Mouse (Mus musculus) liver, embryonic 16.5 days (tissue): ENCODE results near the gene Tmem252. TPM values are rescaled to one million over a fixed set of nuclear protein-coding genes. Genes with fewer than 3 reads are reported as not detected.

Source experiments
- ATAC-seq: fragments of 200-750 bp; cut with Nextera tagmentation; 2 replicates; pipeline ENCODE4 v1.8.0; 2017; ENCODE audit warnings: low read depth, mild to moderate bottlenecking, moderate number of reproducible peaks, moderate library complexity
- H3K27ac ChIP-seq: fragments of 300-500 bp; sonication (generic); 2 replicates; pipeline ENCODE4 v1.5.1; 2014; ENCODE audit warnings: mild to moderate bottlenecking, low read length
- H3K27me3 ChIP-seq: fragments of 300-500 bp; sonication (generic); 2 replicates; pipeline ENCODE4 v1.6.1; 2014; ENCODE audit warnings: low read depth, low read length, mixed read lengths; ENCODE audit not compliant: control insufficient read depth, insufficient read depth
- H3K36me3 ChIP-seq: fragments of 300-500 bp; sonication (generic); 2 replicates; pipeline ENCODE4 v1.6.1; 2014; ENCODE audit warnings: mild to moderate bottlenecking; ENCODE audit not compliant: control insufficient read depth, insufficient read depth
- H3K4me1 ChIP-seq: fragments of 300-500 bp; sonication (generic); 2 replicates; pipeline ENCODE4 v1.6.1; 2014; ENCODE audit warnings: low read depth, low read length, mixed read lengths; ENCODE audit not compliant: control insufficient read depth
- H3K4me2 ChIP-seq: fragments of 300-500 bp; sonication (generic); 2 replicates; pipeline ENCODE4 v1.6.1; 2014; ENCODE audit warnings: low read depth, low read length, mixed read lengths
- H3K4me3 ChIP-seq: fragments of 300-500 bp; sonication (generic); 2 replicates; pipeline ENCODE4 v1.5.1; 2014; ENCODE audit warnings: low read depth, mild to moderate bottlenecking, low read length
- H3K9ac ChIP-seq: fragments of 300-500 bp; sonication (generic); 2 replicates; pipeline ENCODE4 v1.6.1; 2014; ENCODE audit warnings: low read depth, low read length
- H3K9me3 ChIP-seq: fragments of 300-500 bp; sonication (generic); replicated peaks from 2 replicates; pipeline ENCODE4 v1.6.1; 2016; ENCODE audit warnings: low read length; ENCODE audit not compliant: control insufficient read depth
- WGBS: fragments of 180-500 bp; shearing (Covaris S2); extraction: QIAGEN DNeasy Blood & Tissue Kit; methylation state at CpG from one replicate; pipeline ENCODE4 v1.1.7; 2014; ENCODE audit not compliant: insufficient replicate concordance; 5-methylcytosine and 5-hydroxymethylcytosine counted together
- polyA plus RNA-seq: library from polyadenylated mRNA; unstranded; fragments of >200 nt; fragmentation: Nextera tagmentation; extraction: Ambion mirVana; gene quantifications from 2 replicates; pipeline ENCODE4 v1.2.1, GENCODE M21; 2015

Gene Tmem252
- polyA plus RNA-seq, 1 experiment from 2014 or later, result 0.20 TPM

GRCm38 (mm10) chr19:24671571-24671970 is 2.2 kb upstream of the Tmem252 start:
- Histone ChIP-seq H3K27me3 (no peaks in the 10 kb centered on the region), H3K36me3 (no peaks in the 10 kb centered on the region), H3K9ac (no peak overlapping the region), H3K9me3 (no peaks in the 10 kb centered on the region), H3K4me1 (no peaks in the 10 kb centered on the region), H3K27ac (no peak overlapping the region), H3K4me3 (no peak overlapping the region), H3K4me2 (no peak overlapping the region)
- 32% methylated on average over 3 of the region's 3 CpGs for WGBS
- ATAC-seq, result no peak

GRCm38 (mm10) chr19:24672366-24672960 is 1.3 kb upstream of the Tmem252 start:
- H3K27ac ChIP-seq, result no peak overlapping the region
- no peak for ATAC-seq

GRCm38 (mm10) chr19:24673331-24673730 is 477 bp upstream of the Tmem252 start:
- no peaks in the 10 kb centered on the region for H3K4me1 ChIP-seq
- no peaks in the 10 kb centered on the region for H3K9me3 ChIP-seq
- WGBS, result 65% methylated on average over 10 of the region's 10 CpGs
- H3K36me3 ChIP-seq, result no peaks in the 10 kb centered on the region
- H3K9ac ChIP-seq, result no peak overlapping the region
- no peak for ATAC-seq
- H3K27me3 ChIP-seq, result no peaks in the 10 kb centered on the region
- no peak overlapping the region for H3K27ac ChIP-seq
- no peak overlapping the region for H3K4me2 ChIP-seq
- no peak overlapping the region for H3K4me3 ChIP-seq

More at GRCm38 (mm10) chr19:24672366-24672960, 1.3 kb upstream of the Tmem252 start:
- H3K27me3 ChIP-seq, result no peaks in the 10 kb centered on the region
- H3K4me2 ChIP-seq, result no peak overlapping the region
- H3K4me1 ChIP-seq, result no peaks in the 10 kb centered on the region
- 42% methylated on average over 10 of the region's 10 CpGs for WGBS
- H3K4me3 ChIP-seq, result no peak overlapping the region
- H3K36me3 ChIP-seq, result no peaks in the 10 kb centered on the region
- H3K9me3 ChIP-seq, result no peaks in the 10 kb centered on the region
- H3K9ac ChIP-seq, result no peak overlapping the region

- no peaks in the 10 kb centered on the region for H3K9me3 ChIP-seq
- no peak overlapping the region for H3K9ac ChIP-seq
- H3K4me3 ChIP-seq, result no peak overlapping the region
- no peaks in the 10 kb centered on the region for H3K36me3 ChIP-seq
- 62% methylated on average over 7 of the region's 7 CpGs for WGBS
- no peak overlapping the region for H3K4me2 ChIP-seq
- ATAC-seq, result no peak
- H3K27me3 ChIP-seq, result no peaks in the 10 kb centered on the region
- no peaks in the 10 kb centered on the region for H3K4me1 ChIP-seq
- H3K27ac ChIP-seq, result no peak overlapping the region
These were observed 2.6 kb downstream of the Tmem252 start for GRCm38 (mm10) chr19:24676429-24676828.

- Histone ChIP-seq H3K36me3 (no peaks in the 10 kb centered on the region), H3K27ac (no peak overlapping the region), H3K27me3 (no peaks in the 10 kb centered on the region), H3K9me3 (no peaks in the 10 kb centered on the region), H3K4me2 (no peak overlapping the region), H3K9ac (no peak overlapping the region), H3K4me3 (no peak overlapping the region), H3K4me1 (no peaks in the 10 kb centered on the region)
- WGBS, result 58% methylated on average over 8 of the region's 8 CpGs
- no peak for ATAC-seq
These were observed 3.6 kb downstream of the Tmem252 start for GRCm38 (mm10) chr19:24677242-24677984.

GRCm38 (mm10) chr19:24683016-24683720 is 9.4 kb downstream of the Tmem252 start:
- H3K4me1 ChIP-seq, result no peaks in the 10 kb centered on the region
- H3K27ac ChIP-seq, result no peak overlapping the region
- 52% methylated on average over 12 of the region's 12 CpGs for WGBS
- H3K4me3 ChIP-seq, result no peak overlapping the region
- H3K9ac ChIP-seq, result no peak overlapping the region
- no peaks in the 10 kb centered on the region for H3K9me3 ChIP-seq
- no peaks in the 10 kb centered on the region for H3K36me3 ChIP-seq
- no peak overlapping the region for H3K4me2 ChIP-seq
- H3K27me3 ChIP-seq, result no peaks in the 10 kb centered on the region
- no peak for ATAC-seq

- Histone ChIP-seq H3K27ac (no peak overlapping the region), H3K9ac (no peak overlapping the region), H3K4me1 (no peaks in the 10 kb centered on the region), H3K9me3 (no peaks in the 10 kb centered on the region), H3K4me3 (no peak overlapping the region), H3K27me3 (no peaks in the 10 kb centered on the region), H3K4me2 (no peak overlapping the region), H3K36me3 (no peaks in the 10 kb centered on the region)
- WGBS, result 67% methylated on average over 10 of the region's 10 CpGs
- no peak for ATAC-seq
These were observed 12.6 kb downstream of the Tmem252 start for GRCm38 (mm10) chr19:24686411-24686810.

- H3K27me3 ChIP-seq, result no peaks in the 10 kb centered on the region
- 58% methylated on average over 6 of the region's 6 CpGs for WGBS
- no peaks in the 10 kb centered on the region for H3K4me1 ChIP-seq
- no peaks in the 10 kb centered on the region for H3K9me3 ChIP-seq
- H3K4me2 ChIP-seq, result no peak overlapping the region
- no peak for ATAC-seq
- no peak overlapping the region for H3K9ac ChIP-seq
- H3K4me3 ChIP-seq, result no peak overlapping the region
- no peak overlapping the region for H3K27ac ChIP-seq
- no peaks in the 10 kb centered on the region for H3K36me3 ChIP-seq
These were observed 14.5 kb downstream of the Tmem252 start for GRCm38 (mm10) chr19:24688327-24688726.

GRCm38 (mm10) chr19:24689531-24689930 is 15.7 kb downstream of the Tmem252 start:
- no peaks in the 10 kb centered on the region for H3K4me1 ChIP-seq
- no peaks in the 10 kb centered on the region for H3K27me3 ChIP-seq
- H3K9me3 ChIP-seq, result no peaks in the 10 kb centered on the region
- no peak for ATAC-seq
- 83% methylated on average over 4 of the region's 4 CpGs for WGBS
- H3K27ac ChIP-seq, result no peak overlapping the region
- H3K9ac ChIP-seq, result no peak overlapping the region
- no peaks in the 10 kb centered on the region for H3K36me3 ChIP-seq
- H3K4me3 ChIP-seq, result no peak overlapping the region
- no peak overlapping the region for H3K4me2 ChIP-seq
